Mouse (Mus musculus): ENCODE results near the gene Zfp326.

GRCm38 (mm10) chr5:105845041-105845440, 31.3 kb upstream of the Zfp326 start:
- TF ChIP-seq POLR2A (IDR thresholded peaks at IDR 0.05; ENCODE audit: low read depth, low read length) (no peak), CTCF (conservative IDR thresholded peaks at IDR 0.05; ENCODE audit: insufficient read depth, insufficient read length, low read depth, low read length) (no peak)
